Comparison of ENCODE assay signal across 8 mouse cellular contexts in genomic region chr15:79684616-79685015, GRCm38 (mm10). TPM values are rescaled to one million over a fixed set of nuclear protein-coding genes. Genes with fewer than 3 reads are reported as not detected.
DNase-seq lines count a peak whose midpoint lies in the region; ATAC-seq and TF ChIP-seq lines count a peak whose summit lies in the region.

No protein-coding gene starts in this region.

- peaks cover 63% of the 10 kb centered on the region for H3K4me1 ChIP-seq in kidney, embryonic 15.5 days
- H3K4me1 ChIP-seq in embryonic facial prominence, embryonic 11.5 days (ENCODE audit: control insufficient read depth, insufficient read depth, low read length), result peaks cover 8% of the 10 kb centered on the region
- peaks cover 51% of the 10 kb centered on the region for H3K4me1 ChIP-seq in hindbrain, embryonic 16.5 days (ENCODE audit: control insufficient read depth, insufficient read depth, low read depth, low read length)
- H3K4me1 ChIP-seq in midbrain, postnatal 0 days (ENCODE audit: insufficient read depth, low read length), result peaks cover 29% of the 10 kb centered on the region

- 0 out of 2 replicates have a peak overlapping the region, but pooled peaks have one; percentile 29 for H3K27ac ChIP-seq in kidney, embryonic 15.5 days
- no peak overlapping the region for H3K27ac ChIP-seq in embryonic facial prominence, embryonic 11.5 days (replicated peaks; ENCODE audit: low read depth, low read length)
- H3K27ac ChIP-seq in hindbrain, embryonic 16.5 days (ENCODE audit: low read depth, low read length), result no peak overlapping the region
- H3K27ac ChIP-seq in midbrain, postnatal 0 days (ENCODE audit: low read depth, low read length), result no peak overlapping the region

- H3K9ac ChIP-seq in kidney, embryonic 15.5 days, result peak overlapping the region; percentile 34; the same call in 1 of the 2 replicates
- peak overlapping the region; percentile 32; the same call in 1 of the 2 replicates for H3K9ac ChIP-seq in embryonic facial prominence, embryonic 11.5 days (replicated peaks; ENCODE audit: low read length)
- peak overlapping the region; percentile 93 for H3K9ac ChIP-seq in hindbrain, embryonic 16.5 days (ENCODE audit: low read depth, low read length)
- peak overlapping the region; percentile 48; the same call in 1 of the 2 replicates for H3K9ac ChIP-seq in midbrain, postnatal 0 days (replicated peaks; ENCODE audit: low read length, poor library complexity, severe bottlenecking)

- DNase-seq in kidney, postnatal 25 days, result no peak
- no peak for DNase-seq in embryonic facial prominence, embryonic 11.5 days (ENCODE audit: low spot score)
- no peak for DNase-seq in midbrain, postnatal 0 days (ENCODE audit: low spot score)
- DNase-seq in thymus, postnatal 0 days (ENCODE audit: low spot score), result no peak
- no peak for DNase-seq in left cerebral cortex, postnatal 4 days

- TF ChIP-seq CTCF in midbrain, postnatal 0 days (IDR thresholded peaks at IDR 0.05), result no peak

- 77% methylated on average over 6 of the region's 6 CpGs for WGBS in kidney, embryonic 15.5 days
- WGBS in embryonic facial prominence, embryonic 11.5 days, result 80% methylated on average over 6 of the region's 6 CpGs
- WGBS in hindbrain, embryonic 16.5 days, result 75% methylated on average over 6 of the region's 6 CpGs
- 76% methylated on average over 6 of the region's 6 CpGs for WGBS in midbrain, postnatal 0 days

- H3K9me3 ChIP-seq in kidney, embryonic 15.5 days (replicated peaks), result no peaks in the 10 kb centered on the region
- H3K9me3 ChIP-seq in embryonic facial prominence, embryonic 11.5 days (replicated peaks; ENCODE audit: control insufficient read depth, low read length), result no peaks in the 10 kb centered on the region
- H3K9me3 ChIP-seq in hindbrain, embryonic 16.5 days (ENCODE audit: control insufficient read depth, low read length), result no peaks in the 10 kb centered on the region
- H3K9me3 ChIP-seq in midbrain, postnatal 0 days (ENCODE audit: low read length), result no peaks in the 10 kb centered on the region

- peaks cover 2% of the 10 kb centered on the region for H3K36me3 ChIP-seq in kidney, embryonic 15.5 days
- H3K36me3 ChIP-seq in embryonic facial prominence, embryonic 11.5 days (replicated peaks; ENCODE audit: control insufficient read depth, insufficient read depth, low read depth, low read length), result no peaks in the 10 kb centered on the region; the same call in 1 of the 2 replicates
- H3K36me3 ChIP-seq in hindbrain, embryonic 16.5 days (ENCODE audit: control insufficient read depth, insufficient read depth, low read length), result no peaks in the 10 kb centered on the region
- H3K36me3 ChIP-seq in midbrain, postnatal 0 days (ENCODE audit: insufficient read depth, low read length), result no peaks in the 10 kb centered on the region

- H3K4me3 ChIP-seq in kidney, embryonic 15.5 days (replicated peaks), result peak overlapping the region; percentile 67
- peak overlapping the region; percentile 94; the same call in 1 of the 2 replicates for H3K4me3 ChIP-seq in embryonic facial prominence, embryonic 11.5 days (ENCODE audit: low read depth, low read length)
- H3K4me3 ChIP-seq in hindbrain, embryonic 16.5 days (ENCODE audit: low read length), result peak overlapping the region; percentile 68
- H3K4me3 ChIP-seq in midbrain, postnatal 0 days (ENCODE audit: low read depth, low read length), result peak overlapping the region; percentile 91

- H3K27me3 ChIP-seq in kidney, embryonic 15.5 days, result no peaks in the 10 kb centered on the region
- H3K27me3 ChIP-seq in embryonic facial prominence, embryonic 11.5 days (ENCODE audit: control insufficient read depth, insufficient read depth, low read length), result no peaks in the 10 kb centered on the region
- no peaks in the 10 kb centered on the region for H3K27me3 ChIP-seq in hindbrain, embryonic 16.5 days (replicated peaks; ENCODE audit: control insufficient read depth, insufficient read depth, low read length)
- H3K27me3 ChIP-seq in midbrain, postnatal 0 days (ENCODE audit: insufficient read depth, low read length), result no peaks in the 10 kb centered on the region

- intact Hi-C loops in left cerebral cortex, postnatal 4 days (cut with DNase I), result no loop called here

- ATAC-seq in kidney, embryonic 15.5 days (replicated peaks; ENCODE audit: low FRiP score), result no peak
- ATAC-seq in embryonic facial prominence, embryonic 11.5 days (replicated peaks; ENCODE audit: insufficient number of reproducible peaks, low FRiP score, low TSS enrichment, low read depth), result no peak
- ATAC-seq in hindbrain, embryonic 16.5 days, result no peak
- ATAC-seq in midbrain, postnatal 0 days (ENCODE audit: low FRiP score), result no peak
- ATAC-seq in monocyte, adult 5-6 weeks (replicated peaks; ENCODE audit: insufficient number of reproducible peaks, low FRiP score, low TSS enrichment, poor library complexity, severe bottlenecking), result no peak

- H3K4me2 ChIP-seq in kidney, embryonic 15.5 days, result peak overlapping the region; percentile 68
- H3K4me2 ChIP-seq in embryonic facial prominence, embryonic 11.5 days (ENCODE audit: low read depth, low read length), result peak overlapping the region; percentile 79
- H3K4me2 ChIP-seq in hindbrain, embryonic 16.5 days (ENCODE audit: low read length), result peak overlapping the region; percentile 88
- peak overlapping the region; percentile 74 for H3K4me2 ChIP-seq in midbrain, postnatal 0 days (ENCODE audit: low read depth, low read length, poor library complexity, severe bottlenecking)

RNA-seq across cellular contexts. Expression of gene Josd1, which starts 3.1 kb away (rescaled TPM):
- polyA plus RNA-seq in kidney, embryonic 15.5 days (2015; fragmentation: Nextera tagmentation; extraction: Ambion mirVana), result 19.0 and 21.1 TPM in 2 replicates
- 16.4 and 17.4 TPM in 2 replicates for polyA plus RNA-seq in embryonic facial prominence, embryonic 11.5 days (2014; fragmentation: Nextera tagmentation; extraction: Ambion mirVana)
- polyA plus RNA-seq in hindbrain, embryonic 16.5 days (2015; fragmentation: Nextera tagmentation; extraction: Ambion mirVana), result 19.1 and 21.5 TPM in 2 replicates
- 58.7 and 59.6 TPM in 2 replicates for total RNA-seq in midbrain, postnatal 0 days (2014; rRNA removed)
- polyA plus RNA-seq in midbrain, postnatal 0 days (2015; fragmentation: Nextera tagmentation; extraction: Ambion mirVana), result 16.8 and 17.7 TPM in 2 replicates
- polyA plus RNA-seq in thymus, postnatal 0 days (2015; fragmentation: Nextera tagmentation; extraction: Ambion mirVana), result 15.5 and 16.3 TPM in 2 replicates
- total RNA-seq in monocyte, adult 5-6 weeks (2017), result 15.8 to 20.3 TPM (median 16.9 TPM) in 3 replicates
- 10 to 100 TPM; 31.2 to 32.0 TPM for total RNA-seq in left cerebral cortex, postnatal 4 days (2021)

RNA-seq across cellular contexts. Expression of gene Gtpbp1, which starts 6.0 kb away (rescaled TPM):
- 32.6 and 36.5 TPM in 2 replicates for polyA plus RNA-seq in kidney, embryonic 15.5 days (2015; fragmentation: Nextera tagmentation; extraction: Ambion mirVana)
- polyA plus RNA-seq in embryonic facial prominence, embryonic 11.5 days (2014; fragmentation: Nextera tagmentation; extraction: Ambion mirVana), result 29.2 and 31.6 TPM in 2 replicates
- 46.0 and 51.5 TPM in 2 replicates for polyA plus RNA-seq in hindbrain, embryonic 16.5 days (2015; fragmentation: Nextera tagmentation; extraction: Ambion mirVana)
- total RNA-seq in midbrain, postnatal 0 days (2014; rRNA removed), result 76.1 and 99.3 TPM in 2 replicates
- polyA plus RNA-seq in midbrain, postnatal 0 days (2015; fragmentation: Nextera tagmentation; extraction: Ambion mirVana), result 40.0 and 41.6 TPM in 2 replicates
- 38.7 and 41.3 TPM in 2 replicates for polyA plus RNA-seq in thymus, postnatal 0 days (2015; fragmentation: Nextera tagmentation; extraction: Ambion mirVana)
- 53.0 to 76.7 TPM (median 73.7 TPM) in 3 replicates for total RNA-seq in monocyte, adult 5-6 weeks (2017)
- total RNA-seq in left cerebral cortex, postnatal 4 days (2021), result 10 to 100 TPM; 62.4 to 62.9 TPM

RNA-seq across cellular contexts. Expression of gene Tomm22, which starts 14.0 kb away (rescaled TPM):
- polyA plus RNA-seq in kidney, embryonic 15.5 days (2015; fragmentation: Nextera tagmentation; extraction: Ambion mirVana), result 249 and 266 TPM in 2 replicates
- polyA plus RNA-seq in embryonic facial prominence, embryonic 11.5 days (2014; fragmentation: Nextera tagmentation; extraction: Ambion mirVana), result 308 and 320 TPM in 2 replicates
- 220 and 251 TPM in 2 replicates for polyA plus RNA-seq in hindbrain, embryonic 16.5 days (2015; fragmentation: Nextera tagmentation; extraction: Ambion mirVana)
- 161 and 180 TPM in 2 replicates for total RNA-seq in midbrain, postnatal 0 days (2014; rRNA removed)
- 229 and 230 TPM in 2 replicates for polyA plus RNA-seq in midbrain, postnatal 0 days (2015; fragmentation: Nextera tagmentation; extraction: Ambion mirVana)
- polyA plus RNA-seq in thymus, postnatal 0 days (2015; fragmentation: Nextera tagmentation; extraction: Ambion mirVana), result 280 and 287 TPM in 2 replicates
- 84.8 to 123 TPM (median 106 TPM) in 3 replicates for total RNA-seq in monocyte, adult 5-6 weeks (2017)
- total RNA-seq in left cerebral cortex, postnatal 4 days (2021), result 100 to 1,000 TPM; 109 to 110 TPM

RNA-seq across cellular contexts. Expression of gene Cby1, which starts 25.6 kb away (rescaled TPM):
- polyA plus RNA-seq in kidney, embryonic 15.5 days (2015; fragmentation: Nextera tagmentation; extraction: Ambion mirVana), result 51.5 and 56.6 TPM in 2 replicates
- 64.3 and 66.2 TPM in 2 replicates for polyA plus RNA-seq in embryonic facial prominence, embryonic 11.5 days (2014; fragmentation: Nextera tagmentation; extraction: Ambion mirVana)
- 93.8 and 101 TPM in 2 replicates for polyA plus RNA-seq in hindbrain, embryonic 16.5 days (2015; fragmentation: Nextera tagmentation; extraction: Ambion mirVana)
- 56.9 and 72.5 TPM in 2 replicates for total RNA-seq in midbrain, postnatal 0 days (2014; rRNA removed)
- 99.2 and 101 TPM in 2 replicates for polyA plus RNA-seq in midbrain, postnatal 0 days (2015; fragmentation: Nextera tagmentation; extraction: Ambion mirVana)
- 57.0 and 57.5 TPM in 2 replicates for polyA plus RNA-seq in thymus, postnatal 0 days (2015; fragmentation: Nextera tagmentation; extraction: Ambion mirVana)
- total RNA-seq in monocyte, adult 5-6 weeks (2017), result 12.1 to 23.7 TPM (median 18.3 TPM) in 3 replicates
- 10 to 100 TPM; 55.6 to 60.1 TPM for total RNA-seq in left cerebral cortex, postnatal 4 days (2021)

RNA-seq across cellular contexts. Expression of gene Fam227a, which starts 25.9 kb away (rescaled TPM):
- 1.3 and 1.5 TPM in 2 replicates for polyA plus RNA-seq in kidney, embryonic 15.5 days (2015; fragmentation: Nextera tagmentation; extraction: Ambion mirVana)
- 1.8 and 3.3 TPM in 2 replicates for polyA plus RNA-seq in embryonic facial prominence, embryonic 11.5 days (2014; fragmentation: Nextera tagmentation; extraction: Ambion mirVana)
- polyA plus RNA-seq in hindbrain, embryonic 16.5 days (2015; fragmentation: Nextera tagmentation; extraction: Ambion mirVana), result 3.0 and 3.5 TPM in 2 replicates
- 12.1 and 18.1 TPM in 2 replicates for total RNA-seq in midbrain, postnatal 0 days (2014; rRNA removed)
- 2.2 and 2.8 TPM in 2 replicates for polyA plus RNA-seq in midbrain, postnatal 0 days (2015; fragmentation: Nextera tagmentation; extraction: Ambion mirVana)
- polyA plus RNA-seq in thymus, postnatal 0 days (2015; fragmentation: Nextera tagmentation; extraction: Ambion mirVana), result 0.39 and 0.48 TPM in 2 replicates
- 1.0 to 4.5 TPM (median 1.3 TPM) in 3 replicates for total RNA-seq in monocyte, adult 5-6 weeks (2017)
- total RNA-seq in left cerebral cortex, postnatal 4 days (2021), result 10 to 100 TPM; 13.5 to 17.2 TPM

Comparison
In these comparisons a context has a peak if more than half of its experiments do, and no peak if none do; other contexts are left out.
1. H3K9ac ChIP-seq: peak in every context shown above with its lines; median percentile 93 in hindbrain, embryonic 16.5 days; 48 in midbrain, postnatal 0 days; 34 in kidney, embryonic 15.5 days; 32 in embryonic facial prominence, embryonic 11.5 days.